Mouse (Mus musculus) intestine, postnatal 0 days (tissue): ENCODE results near the gene Tmem258. TPM values are rescaled to one million over a fixed set of nuclear protein-coding genes. Genes with fewer than 3 reads are reported as not detected.

Experiments
- ATAC-seq: fragments of 200-750 bp; cut with Nextera tagmentation; 2 replicates; pipeline ENCODE4 v1.8.0; 2017; ENCODE audit warnings: mild to moderate bottlenecking, moderate TSS enrichment, moderate library complexity
- H3K27ac ChIP-seq: fragments of 300-500 bp; sonication (generic); 2 replicates; pipeline ENCODE4 v1.5.1; 2014; ENCODE audit warnings: mild to moderate bottlenecking, low read depth, low read length, moderate library complexity
- H3K27me3 ChIP-seq: fragments of 300-500 bp; sonication (generic); replicated peaks from 2 replicates; pipeline ENCODE4 v1.6.1; 2014; ENCODE audit warnings: low read length, mixed read lengths; ENCODE audit not compliant: control insufficient read depth, insufficient read depth
- H3K36me3 ChIP-seq: fragments of 300-500 bp; sonication (generic); 2 replicates; pipeline ENCODE4 v1.6.1; 2014; ENCODE audit warnings: mild to moderate bottlenecking, moderate library complexity; ENCODE audit not compliant: control insufficient read depth, insufficient read depth
- H3K4me1 ChIP-seq: fragments of 300-500 bp; sonication (generic); replicated peaks from 2 replicates; pipeline ENCODE4 v1.6.1; 2014; ENCODE audit warnings: antibody characterized with exemption, low read length, mixed read lengths; ENCODE audit not compliant: control insufficient read depth, insufficient read depth
- H3K4me2 ChIP-seq: fragments of 300-500 bp; sonication (generic); replicated peaks from 2 replicates; pipeline ENCODE4 v1.6.1; 2014; ENCODE audit warnings: low read depth, mild to moderate bottlenecking, moderate library complexity
- H3K4me3 ChIP-seq: fragments of 300-500 bp; sonication (generic); 2 replicates; pipeline ENCODE4 v1.5.1; 2014; ENCODE audit warnings: low read depth, low read length
- H3K9ac ChIP-seq: fragments of 300-500 bp; sonication (generic); 2 replicates; pipeline ENCODE4 v1.6.1; 2014; ENCODE audit warnings: mild to moderate bottlenecking, low read depth, low read length
- H3K9me3 ChIP-seq: fragments of 300-500 bp; sonication (generic); 2 replicates; pipeline ENCODE4 v1.6.1; 2016; ENCODE audit warnings: mixed run types; ENCODE audit not compliant: control insufficient read depth
- CTCF ChIP-seq: sonication (generic); IDR thresholded peaks from 2 replicates; pipeline ENCODE4 v1.5.1; 2016; ENCODE audit warnings: low read depth, mild to moderate bottlenecking, control low read depth, antibody characterized with exemption, moderate library complexity
- WGBS: fragments of 180-500 bp; shearing (Covaris S2); extraction: QIAGEN DNeasy Blood & Tissue Kit; methylation state at CpG from one replicate; pipeline ENCODE4 v1.1.7; 2014; 5-methylcytosine and 5-hydroxymethylcytosine counted together
- microRNA-seq: library from miRNA; unstranded; fragments of <30 nt; microRNA quantifications from one replicate; pipeline ENCODE4, GENCODE M21; 2016
- polyA plus RNA-seq: library from polyadenylated mRNA; unstranded; fragments of >200 nt; fragmentation: Nextera tagmentation; extraction: Ambion mirVana; gene quantifications from 2 replicates; pipeline ENCODE4 v1.2.1, GENCODE M21; 2015

The Tmem258 gene
- polyA plus RNA-seq, 1 experiment from 2014 or later, result 369 TPM

- H3K9me3 ChIP-seq, result no peaks in the 10 kb centered on the region
- peak; percentile 99 for TF ChIP-seq CTCF
- peak; percentile 81 for ATAC-seq
- H3K9ac ChIP-seq, result peak within 1 kb of the TSS; percentile 52; the same call in 1 of the 2 replicates
- no peaks in the 10 kb centered on the region for H3K27me3 ChIP-seq
- peak within 1 kb of the TSS; percentile 92 for H3K4me2 ChIP-seq
- H3K36me3 ChIP-seq, result no peaks in the 10 kb centered on the region
- peaks cover 12% of the 10 kb centered on the region; the same call in 1 of the 2 replicates for H3K4me1 ChIP-seq
- H3K4me3 ChIP-seq, result peak within 1 kb of the TSS; percentile 47
- WGBS, result 7% methylated on average over 43 of the region's 43 CpGs
- no peak within 1 kb of the TSS for H3K27ac ChIP-seq
These were observed 37.0 kb downstream of the Tmem258 start, which contains the start of gene Myrf for GRCm38 (mm10) chr19:10240654-10241305. TSS of gene Myrf (minus strand) at chr19:10240748.

GRCm38 (mm10) chr19:10242916-10243315 is 39.1 kb downstream of the Tmem258 start:
- Histone ChIP-seq H3K27ac (no peak overlapping the region), H3K4me3 (no peak overlapping the region), H3K36me3 (no peaks in the 10 kb centered on the region), H3K4me1 (peaks cover 8% of the 10 kb centered on the region; the same call in 1 of the 2 replicates), H3K9me3 (no peaks in the 10 kb centered on the region), H3K27me3 (no peaks in the 10 kb centered on the region), H3K9ac (no peak overlapping the region), H3K4me2 (no peak overlapping the region)
- ATAC-seq, result no peak
- WGBS, result 37% methylated on average over 8 of the region's 8 CpGs
- TF ChIP-seq CTCF, result no peak

- Histone ChIP-seq H3K36me3 (no peaks in the 10 kb centered on the region), H3K4me2 (no peak overlapping the region), H3K9me3 (no peaks in the 10 kb centered on the region), H3K4me3 (no peak overlapping the region), H3K27ac (no peak overlapping the region), H3K4me1 (no peaks in the 10 kb centered on the region), H3K27me3 (no peaks in the 10 kb centered on the region), H3K9ac (no peak overlapping the region)
- WGBS, result 14% methylated on average over 3 of the region's 3 CpGs
- TF ChIP-seq CTCF, result peak; percentile 83
- 0 out of 2 replicates have a peak, but pooled peaks have one; percentile 28 for ATAC-seq
These were observed 40.4 kb downstream of the Tmem258 start for GRCm38 (mm10) chr19:10244183-10244582.

GRCm38 (mm10) chr19:10247165-10247564 is 43.4 kb downstream of the Tmem258 start:
- Histone ChIP-seq H3K4me1 (no peaks in the 10 kb centered on the region), H3K4me2 (no peak overlapping the region), H3K27ac (no peak overlapping the region), H3K9ac (no peak overlapping the region), H3K4me3 (no peak overlapping the region), H3K27me3 (no peaks in the 10 kb centered on the region), H3K36me3 (no peaks in the 10 kb centered on the region), H3K9me3 (no peaks in the 10 kb centered on the region)
- no peak for TF ChIP-seq CTCF
- WGBS, result 46% methylated on average over 6 of the region's 6 CpGs
- ATAC-seq, result no peak

GRCm38 (mm10) chr19:10248128-10248527 is 44.3 kb downstream of the Tmem258 start:
- Histone ChIP-seq H3K27ac (no peak overlapping the region), H3K4me2 (no peak overlapping the region), H3K4me3 (no peak overlapping the region), H3K27me3 (no peaks in the 10 kb centered on the region), H3K36me3 (no peaks in the 10 kb centered on the region), H3K9ac (no peak overlapping the region), H3K9me3 (no peaks in the 10 kb centered on the region), H3K4me1 (no peaks in the 10 kb centered on the region)
- no peak for TF ChIP-seq CTCF
- ATAC-seq, result no peak
- 59% methylated on average over 20 of the region's 20 CpGs for WGBS

Small RNA genes lying within 50 kb of the gene (microRNA-seq; reads per million reads assigned to microRNA genes)
- gene Mir6993, result 0.82 reads per million

Other genes with a start within 250 kb of the Tmem258 start
- 6,780 and 7,050 TPM in 2 replicates for gene Fth1, start 223.4 kb upstream of the Tmem258 start, polyA plus RNA-seq
- gene Best1, start 202.4 kb upstream of the Tmem258 start, polyA plus RNA-seq, result 0.61 and 0.89 TPM in 2 replicates
- 63.6 and 65.8 TPM in 2 replicates for gene Rab3il1, start 202.3 kb upstream of the Tmem258 start, polyA plus RNA-seq
- gene Fads3, start 162.4 kb upstream of the Tmem258 start, polyA plus RNA-seq, result 4.7 and 4.8 TPM in 2 replicates
- 46.8 and 54.2 TPM in 2 replicates for gene Fads2, start 102.3 kb upstream of the Tmem258 start, polyA plus RNA-seq
- 26.9 and 29.8 TPM in 2 replicates for gene Fads1, start 21.1 kb upstream of the Tmem258 start, polyA plus RNA-seq
- 30.4 and 33.0 TPM in 2 replicates for gene Fen1, start 155 bp downstream of the Tmem258 start, polyA plus RNA-seq
- gene Myrf, start 36.7 kb downstream of the Tmem258 start, polyA plus RNA-seq, result 4.1 and 4.5 TPM in 2 replicates
- 1.3 TPM in 2 replicates for gene Dagla, start 100.9 kb downstream of the Tmem258 start, polyA plus RNA-seq
- gene Syt7, start 185.1 kb downstream of the Tmem258 start, polyA plus RNA-seq, result 1.9 TPM in 2 replicates